Mouse (Mus musculus): ENCODE measurements around the gene Pigyl.

- TF ChIP-seq GATA2 (IDR thresholded peaks at IDR 0.05; ENCODE audit: borderline replicate concordance, low read depth, low read length) (no peak), GATA1 (IDR thresholded peaks at IDR 0.05; ENCODE audit: borderline replicate concordance, low read length) (no peak)
Observed at GRCm38 (mm10) chr9:22143108-22144037, 13.3 kb upstream of the Pigyl start.

All from G1E (cell line).